Mouse (Mus musculus) ES-Bruce4 (cell line): ENCODE results near the gene Hdgfl1.

ENCODE experiments used
- CTCF ChIP-seq: IDR thresholded peaks from one replicate; pipeline ENCODE4 v1.8.1; 2011; ENCODE audit warnings: low read depth, low read length
- EP300 ChIP-seq: IDR thresholded peaks from 2 replicates; pipeline ENCODE4 v1.6.1; 2011; ENCODE audit warnings: low read depth, low read length; ENCODE audit not compliant: insufficient read depth
- POLR2A ChIP-seq: IDR thresholded peaks from one replicate; pipeline ENCODE4 v1.8.1; 2011; ENCODE audit warnings: low read length; ENCODE audit not compliant: insufficient read depth

DNA sequence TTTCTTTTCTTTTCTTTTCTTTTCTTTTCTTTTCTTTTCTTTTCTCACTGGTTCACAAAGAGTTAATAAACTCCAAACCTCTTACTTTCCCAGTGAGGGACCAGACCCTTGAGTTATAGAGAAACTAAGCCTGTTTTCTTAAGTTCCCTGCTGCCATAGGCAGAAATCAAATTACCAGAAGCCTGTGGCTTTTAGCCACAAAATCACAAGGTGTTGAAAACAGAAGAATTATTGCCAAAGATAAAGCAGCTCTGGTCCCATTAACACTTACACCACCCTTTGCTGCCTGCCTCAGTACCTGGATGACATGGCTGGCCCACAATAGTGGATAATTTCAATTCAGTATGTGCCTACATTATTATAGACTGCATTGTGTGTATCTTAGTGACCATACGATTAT lies 35.0 kb downstream of the Hdgfl1 start:
- TF ChIP-seq CTCF, result no peak
- no peak for TF ChIP-seq POLR2A
- no peak for TF ChIP-seq EP300
